Mouse (Mus musculus) lung, postnatal 0 days (tissue): ENCODE data around the gene Gabrg3. TPM values are rescaled to one million over a fixed set of nuclear protein-coding genes. Genes with fewer than 3 reads are reported as not detected.

Source experiments
- ATAC-seq: fragments of 200-750 bp; cut with Nextera tagmentation; 2 replicates; pipeline ENCODE4 v1.8.0; 2017; ENCODE audit warnings: moderate library complexity
- DNase-seq: peaks from one replicate; pipeline ENCODE4 v3.0.0-alpha.2; 2016; ENCODE audit warnings: low spot score
- H3K27ac ChIP-seq: fragments of 300-500 bp; sonication (generic); 2 replicates; pipeline ENCODE4 v1.5.1; 2014; ENCODE audit warnings: antibody characterized with exemption, mild to moderate bottlenecking, low read length, mixed read lengths
- H3K27me3 ChIP-seq: fragments of 300-500 bp; sonication (generic); replicated peaks from 2 replicates; pipeline ENCODE4 v1.6.1; 2014; ENCODE audit warnings: low read length, mixed read lengths; ENCODE audit not compliant: insufficient read depth
- H3K36me3 ChIP-seq: fragments of 300-500 bp; sonication (generic); 2 replicates; pipeline ENCODE4 v1.6.1; 2014; ENCODE audit warnings: low read length, mixed read lengths; ENCODE audit not compliant: insufficient read depth
- H3K4me1 ChIP-seq: fragments of 300-500 bp; sonication (generic); 2 replicates; pipeline ENCODE4 v1.6.1; 2014; ENCODE audit warnings: antibody characterized with exemption, low read depth, low read length, mixed read lengths; ENCODE audit not compliant: insufficient read depth
- H3K4me2 ChIP-seq: fragments of 300-500 bp; sonication (generic); replicated peaks from 2 replicates; pipeline ENCODE4 v1.6.1; 2014; ENCODE audit warnings: low read depth, mild to moderate bottlenecking, low read length, moderate library complexity, mixed read lengths
- H3K4me3 ChIP-seq: fragments of 300-500 bp; sonication (generic); 2 replicates; pipeline ENCODE4 v1.5.1; 2014; ENCODE audit warnings: low read depth, low read length
- H3K9ac ChIP-seq: fragments of 300-500 bp; sonication (generic); replicated peaks from 2 replicates; pipeline ENCODE4 v1.6.1; 2014; ENCODE audit warnings: low read depth, mild to moderate bottlenecking
- H3K9me3 ChIP-seq: fragments of 300-500 bp; sonication (generic); 2 replicates; pipeline ENCODE4 v1.6.1; 2016; ENCODE audit warnings: low read length, mixed read lengths
- CTCF ChIP-seq: IDR thresholded peaks from 2 replicates; pipeline ENCODE4 v1.5.1; 2016; ENCODE audit warnings: antibody characterized with exemption, mild to moderate bottlenecking
- EP300 ChIP-seq: IDR thresholded peaks from 2 replicates; pipeline ENCODE4 v1.6.1; 2016; ENCODE audit warnings: antibody characterized with exemption, mild to moderate bottlenecking, control low read depth
- WGBS: fragments of 180-500 bp; shearing (Covaris S2); extraction: QIAGEN DNeasy Blood & Tissue Kit; methylation state at CpG from one replicate; pipeline ENCODE4 v1.1.7; 2014; 5-methylcytosine and 5-hydroxymethylcytosine counted together
- polyA plus RNA-seq: library from polyadenylated mRNA; unstranded; fragments of >200 nt; fragmentation: Nextera tagmentation; extraction: Ambion mirVana; gene quantifications from 2 replicates; pipeline ENCODE4 v1.2.1, GENCODE M21; 2015

Gabrg3 gene
- polyA plus RNA-seq, 1 experiment from 2014 or later, result 0.07 TPM

DNA sequence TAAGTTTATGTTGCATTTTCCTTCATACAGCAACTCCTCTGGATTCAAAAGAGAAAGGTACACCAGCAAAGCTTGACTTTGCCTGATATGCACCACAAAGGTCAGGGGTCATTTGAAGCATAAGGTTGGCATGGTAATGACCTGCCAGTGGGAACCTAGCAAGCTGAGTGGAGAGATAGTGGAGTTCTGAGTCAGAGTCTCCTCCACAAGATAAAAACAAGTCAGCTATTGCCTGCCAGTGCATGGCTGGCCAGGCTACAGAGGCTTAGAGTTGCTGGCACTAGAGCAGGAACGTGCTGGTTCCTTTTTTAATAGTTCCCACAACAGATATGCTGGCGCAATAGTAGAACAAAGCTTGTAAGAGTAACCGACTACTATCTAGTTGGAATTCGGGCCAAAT is 6.6 kb upstream of the Gabrg3 start:
- Histone ChIP-seq H3K27me3 (no peaks in the 10 kb centered on the region), H3K9ac (no peak overlapping the region), H3K4me1 (no peaks in the 10 kb centered on the region), H3K9me3 (no peaks in the 10 kb centered on the region), H3K27ac (no peak overlapping the region), H3K4me3 (no peak overlapping the region), H3K4me2 (no peak overlapping the region), H3K36me3 (no peaks in the 10 kb centered on the region)
- 66% methylated on average over 4 of the region's 4 CpGs for WGBS
- DNase-seq, result no peak
- no peak for ATAC-seq
- TF ChIP-seq EP300 (no peak), CTCF (no peak)

DNA sequence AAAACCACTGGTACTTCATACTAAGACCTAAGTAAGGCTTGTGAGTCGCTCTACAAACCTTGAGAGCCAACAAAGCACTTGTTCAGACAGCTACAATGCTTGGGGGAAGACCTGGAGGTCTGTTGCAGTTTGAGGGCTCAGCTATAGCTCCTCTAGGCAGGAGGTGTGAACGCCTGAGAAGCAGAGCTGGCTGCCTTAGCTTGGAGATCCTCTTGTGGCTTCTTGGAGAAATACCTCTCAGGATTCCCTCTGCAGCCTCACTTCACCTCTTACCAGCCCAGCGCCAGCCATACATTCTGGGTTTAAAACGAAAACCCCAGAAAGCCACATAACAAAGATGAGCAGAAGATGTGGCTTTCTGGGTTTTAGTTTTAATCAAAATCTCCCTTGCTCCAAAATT is 3.1 kb upstream of the Gabrg3 start:
- DNase-seq, result no peak
- no peaks in the 10 kb centered on the region for H3K9me3 ChIP-seq
- no peaks in the 10 kb centered on the region for H3K36me3 ChIP-seq
- no peak overlapping the region for H3K4me2 ChIP-seq
- H3K4me3 ChIP-seq, result no peak overlapping the region
- H3K4me1 ChIP-seq, result no peaks in the 10 kb centered on the region
- 33% methylated on average over 4 of the region's 4 CpGs for WGBS
- no peak for TF ChIP-seq EP300
- no peak for TF ChIP-seq CTCF
- H3K9ac ChIP-seq, result no peak overlapping the region
- peaks cover 10% of the 10 kb centered on the region; the same call in 1 of the 2 replicates for H3K27me3 ChIP-seq
- no peak overlapping the region for H3K27ac ChIP-seq
- ATAC-seq, result no peak

DNA sequence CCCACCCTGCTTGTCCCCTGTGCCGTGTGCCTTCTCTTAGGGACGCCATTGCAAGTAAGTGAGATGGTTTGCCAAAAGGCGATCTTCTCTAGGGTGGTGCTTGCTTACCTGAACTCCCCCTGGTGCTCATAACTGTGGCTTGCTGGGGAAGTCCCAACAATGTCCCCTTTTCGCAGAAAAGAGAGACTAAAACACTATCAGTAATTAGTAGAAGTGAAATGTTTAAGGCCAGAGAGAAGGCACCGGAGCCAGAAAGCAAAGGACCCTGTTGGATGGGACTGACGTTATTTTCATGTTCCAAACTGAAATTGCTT is 310 bp upstream of the Gabrg3 start:
- H3K4me2 ChIP-seq, result peak overlapping the region; percentile 56
- TF ChIP-seq CTCF, result no peak
- no peak for TF ChIP-seq EP300
- ATAC-seq (no peak), DNase-seq (no peak)
- peak overlapping the region; percentile 25 for H3K4me3 ChIP-seq
- H3K36me3 ChIP-seq, result no peaks in the 10 kb centered on the region
- H3K9ac ChIP-seq, result no peak overlapping the region
- H3K27ac ChIP-seq, result no peak overlapping the region
- no peaks in the 10 kb centered on the region for H3K9me3 ChIP-seq
- WGBS, result 24% methylated on average over 6 of the region's 6 CpGs
- no peaks in the 10 kb centered on the region for H3K4me1 ChIP-seq
- peaks cover 10% of the 10 kb centered on the region; the same call in 1 of the 2 replicates for H3K27me3 ChIP-seq

DNA sequence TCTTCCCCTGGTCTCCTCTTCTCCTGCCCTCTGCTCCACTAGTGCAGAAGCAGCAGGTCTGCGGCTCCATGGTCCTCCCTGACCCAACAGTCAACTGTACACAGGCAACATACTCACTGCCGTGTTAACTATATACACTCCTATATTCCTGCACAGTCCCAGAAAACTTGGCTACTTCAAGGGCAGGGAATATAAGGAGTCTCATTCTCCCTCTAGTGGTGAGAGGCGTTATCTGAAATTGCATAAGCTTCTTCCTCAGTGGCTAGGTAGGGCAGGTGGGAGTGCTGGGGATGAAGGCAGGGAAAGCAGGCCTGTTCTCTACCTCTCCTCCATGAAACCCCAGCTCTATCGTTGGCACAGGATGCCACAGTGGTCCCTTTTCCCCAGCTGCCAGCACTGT is 2.9 kb downstream of the Gabrg3 start:
- no peaks in the 10 kb centered on the region for H3K4me1 ChIP-seq
- TF ChIP-seq CTCF (peak; percentile 62), EP300 (no peak)
- H3K4me3 ChIP-seq, result no peak overlapping the region
- H3K9ac ChIP-seq, result no peak overlapping the region
- H3K36me3 ChIP-seq, result no peaks in the 10 kb centered on the region
- H3K27ac ChIP-seq, result no peak overlapping the region
- ATAC-seq (no peak), DNase-seq (peak; percentile 41)
- H3K27me3 ChIP-seq, result peaks cover 10% of the 10 kb centered on the region; the same call in 1 of the 2 replicates
- H3K4me2 ChIP-seq, result no peak overlapping the region
- WGBS, result 10% methylated on average over 4 of the region's 4 CpGs
- no peaks in the 10 kb centered on the region for H3K9me3 ChIP-seq

DNA sequence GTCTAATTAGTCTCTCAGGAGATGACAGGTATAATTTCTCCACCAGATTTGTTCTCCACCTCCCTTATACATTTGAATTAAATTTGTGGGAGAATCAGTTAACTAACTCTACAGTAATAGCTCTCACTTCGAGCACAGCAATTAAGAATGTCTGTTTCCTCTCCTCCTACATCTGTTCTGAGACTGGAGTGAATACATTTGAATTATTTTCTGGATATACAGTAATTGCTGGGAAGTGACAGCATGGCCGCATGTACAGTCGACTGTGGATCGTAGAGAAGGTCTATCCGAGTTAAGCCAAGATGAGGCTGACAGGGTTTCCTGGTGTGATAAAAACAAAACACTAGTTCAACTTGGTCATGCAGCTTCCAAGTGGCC is 21.0 kb downstream of the Gabrg3 start:
- DNase-seq (no peak), ATAC-seq (no peak)
- H3K9ac ChIP-seq, result no peak overlapping the region
- H3K36me3 ChIP-seq, result no peaks in the 10 kb centered on the region
- WGBS, result 78% methylated on average over 5 of the region's 5 CpGs
- TF ChIP-seq EP300 (no peak), CTCF (no peak)
- no peak overlapping the region for H3K4me2 ChIP-seq
- H3K27me3 ChIP-seq, result no peaks in the 10 kb centered on the region
- H3K9me3 ChIP-seq, result no peaks in the 10 kb centered on the region
- H3K4me3 ChIP-seq, result no peak overlapping the region
- H3K4me1 ChIP-seq, result no peaks in the 10 kb centered on the region
- H3K27ac ChIP-seq, result no peak overlapping the region

DNA sequence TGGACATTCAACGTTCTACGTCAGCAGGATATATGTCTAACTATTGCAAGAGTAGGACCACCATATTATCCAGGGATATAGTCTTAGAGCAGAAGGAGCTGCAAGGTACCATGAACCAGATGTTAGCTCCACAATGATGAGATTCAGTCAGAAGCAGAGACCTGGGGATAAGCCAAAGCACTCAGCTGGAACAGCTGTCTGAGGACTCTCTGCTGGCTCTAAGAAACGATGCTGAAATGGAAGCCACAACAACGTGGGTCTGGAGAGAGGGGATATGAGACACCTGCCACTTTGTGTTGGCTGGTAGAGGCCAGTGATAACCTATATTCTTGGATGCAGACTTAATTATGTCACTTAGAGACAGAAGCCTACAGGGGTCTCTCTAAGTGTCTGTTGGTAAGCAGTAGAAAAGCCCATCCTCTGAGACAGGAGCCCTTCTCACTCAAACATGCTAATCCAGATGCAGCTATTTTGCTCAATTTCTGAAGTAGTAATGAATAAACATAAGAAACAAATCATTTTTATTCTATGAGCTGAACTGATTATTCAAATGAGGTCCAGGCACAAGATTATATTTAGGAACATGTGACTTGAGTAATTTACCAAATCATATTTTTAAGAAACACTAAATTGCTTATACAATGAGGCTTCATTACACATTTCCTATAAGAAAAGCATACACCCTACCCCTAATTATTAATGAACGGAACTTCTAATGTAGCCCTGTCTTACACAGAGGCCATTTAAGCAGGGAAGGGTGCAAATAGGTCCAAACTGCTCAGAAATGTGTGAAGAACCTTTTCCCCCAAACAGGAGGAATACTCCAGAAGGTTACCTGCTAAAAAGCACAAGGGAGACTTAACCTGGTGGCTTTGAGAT is 21.6 kb downstream of the Gabrg3 start:
- H3K27me3 ChIP-seq, result no peaks in the 10 kb centered on the region
- H3K9me3 ChIP-seq, result no peaks in the 10 kb centered on the region
- TF ChIP-seq EP300, result no peak
- no peak for TF ChIP-seq CTCF
- H3K36me3 ChIP-seq, result no peaks in the 10 kb centered on the region
- no peak overlapping the region for H3K4me2 ChIP-seq
- H3K9ac ChIP-seq, result no peak overlapping the region
- H3K4me3 ChIP-seq, result no peak overlapping the region
- H3K4me1 ChIP-seq, result no peaks in the 10 kb centered on the region
- no peak overlapping the region for H3K27ac ChIP-seq
- ATAC-seq (no peak), DNase-seq (no peak)
- WGBS, result 72% methylated on average over 5 of the region's 5 CpGs

DNA sequence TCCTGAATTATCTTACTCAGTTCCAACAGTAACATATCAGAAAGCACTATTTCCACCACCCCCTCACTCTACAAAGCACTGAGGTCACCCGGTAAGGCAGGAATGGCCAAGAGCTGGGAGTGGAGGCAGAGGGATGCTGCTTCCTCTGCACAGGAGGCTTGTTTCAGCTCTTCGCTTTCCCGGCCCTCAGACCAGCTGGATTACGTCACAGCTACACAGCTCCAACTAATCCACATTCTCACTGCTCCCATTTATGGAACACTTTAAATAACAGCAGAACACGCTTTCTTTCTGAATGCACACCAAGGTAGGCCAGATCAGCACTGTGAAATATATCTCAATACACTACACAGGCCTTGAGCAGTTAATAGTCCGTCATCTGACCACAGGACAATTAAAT is 23.2 kb downstream of the Gabrg3 start:
- TF ChIP-seq CTCF (no peak), EP300 (no peak)
- H3K9me3 ChIP-seq, result no peaks in the 10 kb centered on the region
- H3K4me3 ChIP-seq, result no peak overlapping the region
- H3K27ac ChIP-seq, result no peak overlapping the region
- no peaks in the 10 kb centered on the region for H3K4me1 ChIP-seq
- 68% methylated on average over 6 of the region's 6 CpGs for WGBS
- no peak overlapping the region for H3K9ac ChIP-seq
- no peaks in the 10 kb centered on the region for H3K27me3 ChIP-seq
- DNase-seq (no peak), ATAC-seq (no peak)
- H3K36me3 ChIP-seq, result no peaks in the 10 kb centered on the region
- H3K4me2 ChIP-seq, result no peak overlapping the region
